Mouse (Mus musculus): ENCODE results near the gene Nt5dc3.

GRCm38 (mm10) chr10:86786083-86786482, 7.3 kb downstream of the Nt5dc3 start:
- no peak for TF ChIP-seq CTCF (IDR thresholded peaks at IDR 0.05; ENCODE audit: control insufficient read depth, insufficient read depth, low read length)
- TF ChIP-seq POLR2A (IDR thresholded peaks at IDR 0.05; ENCODE audit: borderline replicate concordance, control insufficient read depth, low read depth, low read length), result no peak
